Mouse (Mus musculus): ENCODE measurements around the gene Mapk8ip1.

- TF ChIP-seq GATA1 (IDR thresholded peaks at IDR 0.05; ENCODE audit: low read length) = no peak
- no peak for TF ChIP-seq TAL1 (IDR thresholded peaks at IDR 0.05; ENCODE audit: low read length)
Observed at GRCm38 (mm10) chr2:92381161-92381560, 19.9 kb downstream of the Mapk8ip1 start.
